Mouse (Mus musculus) embryonic facial prominence, embryonic 10.5 days (tissue): ENCODE measurements at regions not wholly inside any gene's neighbourhood (a gene's known extent, or its start where the extent isn't known, plus 50 kb on each side); places are given as distances from the start of the nearest gene placed in this dataset.

Source experiments
- DNase-seq: peaks from one replicate; pipeline ENCODE4 v3.0.0-alpha.2; 2017; ENCODE audit warnings: low spot score
- H3K27ac ChIP-seq: fragments of 300-500 bp; sonication (generic); replicated peaks from 2 replicates; pipeline ENCODE4 v1.5.1; 2016; ENCODE audit warnings: mild to moderate bottlenecking
- H3K27me3 ChIP-seq: fragments of 300-500 bp; sonication (generic); replicated peaks from 2 replicates; pipeline ENCODE4 v1.6.1; 2016; ENCODE audit warnings: low read depth, mild to moderate bottlenecking; ENCODE audit not compliant: poor library complexity, severe bottlenecking
- H3K36me3 ChIP-seq: fragments of 300-500 bp; sonication (generic); replicated peaks from 2 replicates; pipeline ENCODE4 v1.6.1; 2016; ENCODE audit warnings: mild to moderate bottlenecking, moderate library complexity
- H3K4me1 ChIP-seq: fragments of 300-500 bp; sonication (generic); 2 replicates; pipeline ENCODE4 v1.6.1; 2016
- H3K4me3 ChIP-seq: fragments of 300-500 bp; sonication (generic); 2 replicates; pipeline ENCODE4 v1.5.1; 2016; ENCODE audit warnings: mild to moderate bottlenecking, moderate library complexity
- H3K9me3 ChIP-seq: fragments of 300-500 bp; sonication (generic); 2 replicates; pipeline ENCODE4 v1.6.1; 2016; ENCODE audit warnings: mild to moderate bottlenecking
- WGBS: fragments of 180-500 bp; shearing (Covaris S2); methylation state at CpG from one replicate; pipeline ENCODE4 v1.1.7; 2016; 5-methylcytosine and 5-hydroxymethylcytosine counted together

- Histone ChIP-seq H3K27me3 (no peaks in the 10 kb centered on the region), H3K9me3 (no peaks in the 10 kb centered on the region), H3K36me3 (no peaks in the 10 kb centered on the region), H3K27ac (no peak overlapping the region), H3K4me1 (no peaks in the 10 kb centered on the region), H3K4me3 (no peak overlapping the region)
- 82% methylated on average over 3 of the region's 3 CpGs for WGBS
- DNase-seq, result no peak
Measured at GRCm38 (mm10) chr11:48051156-48051866, 62.5 kb upstream of the Sgcd start.

GRCm38 (mm10) chr11:48048311-48048710 lies 59.5 kb upstream of the Sgcd start:
- 87% methylated on average over 1 of the region's 1 CpGs for WGBS
- no peaks in the 10 kb centered on the region for H3K4me1 ChIP-seq
- no peak overlapping the region for H3K4me3 ChIP-seq
- no peak for DNase-seq
- no peak overlapping the region for H3K27ac ChIP-seq
- H3K27me3 ChIP-seq, result no peaks in the 10 kb centered on the region
- no peaks in the 10 kb centered on the region for H3K9me3 ChIP-seq
- no peaks in the 10 kb centered on the region for H3K36me3 ChIP-seq
